Mouse (Mus musculus) retina, adult 2 months (tissue): ENCODE measurements at regions not wholly inside any gene's neighbourhood (a gene's known extent, or its start where the extent isn't known, plus 50 kb on each side); places are given as distances from the start of the nearest gene placed in this dataset.

Source experiments
- DNase-seq: peaks from one replicate; pipeline ENCODE4 v3.0.0-alpha.2; 2012; ENCODE audit warnings: low read depth, low spot score

- no peak for DNase-seq
Observed at GRCm38 (mm10) chr15:62057449-62057848, 1134.6 kb upstream of the A1bg start.

GRCm38 (mm10) chr15:62056889-62057288 lies 1134.1 kb upstream of the A1bg start:
- no peak for DNase-seq

- no peak for DNase-seq
Observed at GRCm38 (mm10) chr15:62056401-62056800, 1133.6 kb upstream of the A1bg start.

GRCm38 (mm10) chr15:62055011-62055410 lies 1132.2 kb upstream of the A1bg start:
- no peak for DNase-seq

- no peak for DNase-seq
Observed at GRCm38 (mm10) chr15:62053420-62054239, 1130.8 kb upstream of the A1bg start.

GRCm38 (mm10) chr15:62049416-62049815 lies 1126.6 kb upstream of the A1bg start:
- no peak for DNase-seq

- DNase-seq: no peak
Observed at GRCm38 (mm10) chr15:62048981-62049380, 1126.2 kb upstream of the A1bg start.

GRCm38 (mm10) chr15:62046276-62046675 lies 1123.5 kb upstream of the A1bg start:
- DNase-seq: no peak

- DNase-seq: no peak
Observed at GRCm38 (mm10) chr15:62044654-62045335, 1122.0 kb upstream of the A1bg start.

GRCm38 (mm10) chr15:62043617-62044392 lies 1121.0 kb upstream of the A1bg start:
- no peak for DNase-seq

GRCm38 (mm10) chr15:62042924-62043504 lies 1120.2 kb upstream of the A1bg start:
- DNase-seq: no peak
